25 mouse cellular contexts compared by ENCODE assay signal in genomic region chr9:48746506-48746905, GRCm38 (mm10).
DNase-seq lines count a peak whose midpoint lies in the region; ATAC-seq and TF ChIP-seq lines count a peak whose summit lies in the region.
"Had no signal": no experiment of that assay in that cellular context is flagged by ENCODE, and none has a peak within 500 bp of the region (broad histone marks: within the 10 kb centered on the region; RNA-seq: fewer than 3 reads in every experiment).

No protein-coding gene starts in this region.

- no peak for ATAC-seq in kidney, embryonic 16.5 days (ENCODE audit: low FRiP score, low TSS enrichment)
- ATAC-seq in lung, postnatal 0 days, result no peak
- no peak for ATAC-seq in intestine, embryonic 16.5 days
- ATAC-seq: CD4-positive, CD25-positive, alpha-beta regulatory T cell, adult 4 months; forebrain, embryonic 13.5 days; inflammation-experienced regulatory T-cells, adult 6 months; liver, embryonic 12.5 days had no signal

- H3K36me3 ChIP-seq in heart, embryonic 10.5 days, result no peaks in the 10 kb centered on the region
- no peaks in the 10 kb centered on the region for H3K36me3 ChIP-seq in kidney, embryonic 16.5 days (ENCODE audit: insufficient read depth, low read length)
- H3K36me3 ChIP-seq in lung, postnatal 0 days (ENCODE audit: insufficient read depth, low read length), result peaks cover 13% of the 10 kb centered on the region; the same call in 1 of the 2 replicates
- no peaks in the 10 kb centered on the region for H3K36me3 ChIP-seq in intestine, embryonic 16.5 days (ENCODE audit: control insufficient read depth, insufficient read depth, low read length)
- H3K36me3 ChIP-seq: heart, embryonic 13.5 days; hindbrain, embryonic 15.5 days; liver, embryonic 12.5 days; stomach, embryonic 15.5 days had no signal

- no peaks in the 10 kb centered on the region for H3K27me3 ChIP-seq in heart, embryonic 10.5 days (ENCODE audit: insufficient read depth, poor library complexity, severe bottlenecking)
- peaks cover 8% of the 10 kb centered on the region for H3K27me3 ChIP-seq in kidney, embryonic 16.5 days (ENCODE audit: insufficient read depth, low read length)
- no peaks in the 10 kb centered on the region for H3K27me3 ChIP-seq in lung, postnatal 0 days (replicated peaks; ENCODE audit: insufficient read depth, low read length)
- H3K27me3 ChIP-seq in intestine, embryonic 16.5 days (replicated peaks; ENCODE audit: control insufficient read depth, insufficient read depth, low read length), result no peaks in the 10 kb centered on the region
- H3K27me3 ChIP-seq: forebrain, embryonic 13.5 days; hindbrain, embryonic 15.5 days; stomach, embryonic 15.5 days had no signal

- TF ChIP-seq EP300 in lung, postnatal 0 days (IDR thresholded peaks at IDR 0.05), result no peak

- no peak overlapping the region for H3K4me2 ChIP-seq in kidney, embryonic 16.5 days (replicated peaks; ENCODE audit: low read depth, low read length)
- no peak overlapping the region for H3K4me2 ChIP-seq in lung, postnatal 0 days (replicated peaks; ENCODE audit: low read depth, low read length)
- no peak overlapping the region for H3K4me2 ChIP-seq in intestine, embryonic 16.5 days (ENCODE audit: low read depth, low read length)
- H3K4me2 ChIP-seq: forebrain, embryonic 13.5 days; heart, embryonic 13.5 days; hindbrain, embryonic 15.5 days; stomach, embryonic 15.5 days had no signal

- no peak overlapping the region for H3K9ac ChIP-seq in kidney, embryonic 16.5 days (replicated peaks; ENCODE audit: low read length)
- no peak overlapping the region for H3K9ac ChIP-seq in lung, postnatal 0 days (replicated peaks; ENCODE audit: low read depth)
- H3K9ac ChIP-seq in intestine, embryonic 16.5 days (ENCODE audit: low read depth, low read length), result no peak overlapping the region
- H3K9ac ChIP-seq: forebrain, embryonic 13.5 days; heart, embryonic 13.5 days; hindbrain, embryonic 15.5 days; liver, embryonic 12.5 days; stomach, embryonic 15.5 days had no signal

- peaks cover 9% of the 10 kb centered on the region for H3K4me1 ChIP-seq in heart, embryonic 10.5 days
- H3K4me1 ChIP-seq in kidney, embryonic 16.5 days (ENCODE audit: insufficient read depth, low read length), result no peaks in the 10 kb centered on the region
- H3K4me1 ChIP-seq in lung, postnatal 0 days (ENCODE audit: insufficient read depth, low read depth, low read length), result peaks cover 48% of the 10 kb centered on the region
- H3K4me1 ChIP-seq in intestine, embryonic 16.5 days (ENCODE audit: control insufficient read depth, insufficient read depth, low read length), result peaks cover 8% of the 10 kb centered on the region; the same call in 1 of the 2 replicates

- no peaks in the 10 kb centered on the region for H3K9me3 ChIP-seq in heart, embryonic 10.5 days
- H3K9me3 ChIP-seq in kidney, embryonic 16.5 days (ENCODE audit: low read length), result no peaks in the 10 kb centered on the region
- H3K9me3 ChIP-seq in lung, postnatal 0 days (ENCODE audit: low read length), result no peaks in the 10 kb centered on the region
- H3K9me3 ChIP-seq in intestine, embryonic 16.5 days (ENCODE audit: control insufficient read depth, low read length), result no peaks in the 10 kb centered on the region
- H3K9me3 ChIP-seq: forebrain, embryonic 13.5 days; heart, embryonic 13.5 days; hindbrain, embryonic 10.5 days; hindbrain, embryonic 15.5 days; liver, embryonic 12.5 days; stomach, embryonic 15.5 days had no signal

- no peak overlapping the region for H3K27ac ChIP-seq in heart, embryonic 10.5 days
- H3K27ac ChIP-seq in kidney, embryonic 16.5 days (ENCODE audit: low read length), result no peak overlapping the region
- peak overlapping the region; percentile 93 for H3K27ac ChIP-seq in lung, postnatal 0 days (ENCODE audit: low read length)
- H3K27ac ChIP-seq in intestine, embryonic 16.5 days (ENCODE audit: low read length), result no peak overlapping the region
- H3K27ac ChIP-seq: forebrain, embryonic 13.5 days; heart, embryonic 13.5 days; hindbrain, embryonic 10.5 days; hindbrain, embryonic 15.5 days; liver, embryonic 12.5 days; stomach, embryonic 15.5 days had no signal

- no peak for TF ChIP-seq CTCF in lung, postnatal 0 days (IDR thresholded peaks at IDR 0.05)

- H3K4me3 ChIP-seq in heart, embryonic 10.5 days, result no peak overlapping the region
- H3K4me3 ChIP-seq in kidney, embryonic 16.5 days (ENCODE audit: low read length), result no peak overlapping the region
- H3K4me3 ChIP-seq in lung, postnatal 0 days (ENCODE audit: low read depth, low read length), result no peak overlapping the region
- H3K4me3 ChIP-seq in intestine, embryonic 16.5 days (ENCODE audit: low read length), result no peak overlapping the region
- H3K4me3 ChIP-seq: forebrain, embryonic 13.5 days; heart, embryonic 13.5 days; hindbrain, embryonic 10.5 days; hindbrain, embryonic 15.5 days; liver, embryonic 12.5 days; stomach, embryonic 15.5 days had no signal

- 88% methylated on average over 10 of the region's 10 CpGs for WGBS in heart, embryonic 10.5 days
- WGBS in kidney, embryonic 16.5 days, result 90% methylated on average over 10 of the region's 10 CpGs
- WGBS in lung, postnatal 0 days, result 89% methylated on average over 10 of the region's 10 CpGs
- 85% methylated on average over 10 of the region's 10 CpGs for WGBS in intestine, embryonic 16.5 days

- peak; percentile 92 for DNase-seq in heart, adult 11 months
- no peak for DNase-seq in heart, embryonic 10.5 days (ENCODE audit: low spot score)
- DNase-seq in kidney, adult 8-10 months, result peak; percentile 64 to 73
- no peak for DNase-seq in lung, postnatal 0 days (ENCODE audit: low spot score)
- no peak for DNase-seq in lung, postnatal 36 days
- DNase-seq: cerebellum, adult 11 months; cerebellum, adult 9-10 months; cerebellum, postnatal 36 days; gastrocnemius, postnatal 25 days; heart, adult 18-20 months; heart, postnatal 10 days; midbrain, embryonic 14.5 days; retina, postnatal 1 day; right cerebral cortex, postnatal 25 days; thymus, postnatal 14 days had no signal

Comparison
In these comparisons a context has a peak if more than half of its experiments do, and no peak if none do; other contexts are left out.
1. DNase-seq: peak in heart, adult 11 months (single experiment) and kidney, adult 8-10 months (2 of 2); none in heart, embryonic 10.5 days (single experiment), lung, postnatal 0 days (single experiment) and lung, postnatal 36 days (single experiment).